Mouse (Mus musculus): Measurements from ENCODE around the gene Fkbp1a.

Gene Fkbp1a

GRCm38 (mm10) chr2:151608435-151608834 lies 66.2 kb downstream of the Fkbp1a start:
- DNase-seq (ENCODE audit: low spot score): no peak

DNA sequence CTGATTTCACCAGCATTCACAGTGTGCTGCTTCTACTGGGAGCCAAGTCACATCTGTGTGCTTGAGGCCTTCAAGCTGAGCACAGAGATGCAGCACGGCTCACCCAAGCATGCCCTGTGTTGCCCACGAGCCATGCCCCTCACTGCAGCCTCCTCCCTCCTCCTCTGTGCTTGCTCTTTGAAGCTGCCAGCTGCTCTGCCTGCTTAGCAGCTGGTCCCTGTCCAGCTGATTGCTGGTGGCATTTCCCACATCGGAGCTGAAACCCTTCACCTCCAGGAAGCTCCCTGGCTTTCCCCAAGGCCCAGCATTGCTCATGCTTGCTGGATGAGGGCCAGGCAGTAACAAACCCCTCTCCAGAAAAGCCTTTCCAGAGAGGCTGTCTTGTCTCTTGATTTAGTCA lies 67.7 kb downstream of the Fkbp1a start:
- DNase-seq (ENCODE audit: low spot score): no peak

Data from yolk sac, embryonic 10.5 days (tissue).